Mouse (Mus musculus) urinary bladder, postnatal 14 days (tissue): Measurements from ENCODE around the gene Trmt1l.
A peak's percentile ranks its signal among the peaks of the same experiment; 100 is the strongest.
"Not testable (repeated sequence)": the region's sequence is repeated elsewhere in the genome, so short reads cannot be mapped to it uniquely, and the experiment has no call there.

ENCODE experiments used
- DNase-seq: peaks from one replicate; pipeline ENCODE4 v3.0.0; 2021; ENCODE audit warnings: low spot score

Gene Trmt1l

GRCm38 (mm10) chr1:151428263-151429221 is at the start of gene Trmt1l, which contains the start of gene Swt1:
TSS of gene Trmt1l (plus strand) at chr1:151428542.
TSS of gene Swt1 (minus strand) at chr1:151428455.
- peak; percentile 97 for DNase-seq

DNA sequence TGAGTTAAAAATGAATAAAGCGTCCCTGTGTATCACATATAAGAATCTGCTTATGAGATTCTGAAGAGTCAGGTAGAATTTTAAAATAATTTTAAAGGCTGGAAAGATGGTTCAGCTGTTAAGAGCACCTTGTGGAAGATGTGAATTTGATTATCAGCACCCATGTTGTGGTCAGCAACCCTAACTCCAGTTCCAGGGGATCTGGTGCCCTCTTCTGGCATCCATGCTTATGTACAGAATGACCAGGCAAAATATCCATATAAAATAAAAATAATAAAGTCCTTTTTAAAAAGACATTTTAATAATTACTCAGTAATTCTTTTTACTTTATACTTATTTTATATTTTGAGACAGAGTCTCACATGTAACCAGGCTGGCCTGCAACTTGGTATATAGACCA is 38.3 kb upstream of the Trmt1l start:
- peak; percentile 7 for DNase-seq

- no peak for DNase-seq
Observed at GRCm38 (mm10) chr1:151409827-151410226, 18.5 kb upstream of the Trmt1l start.

DNA sequence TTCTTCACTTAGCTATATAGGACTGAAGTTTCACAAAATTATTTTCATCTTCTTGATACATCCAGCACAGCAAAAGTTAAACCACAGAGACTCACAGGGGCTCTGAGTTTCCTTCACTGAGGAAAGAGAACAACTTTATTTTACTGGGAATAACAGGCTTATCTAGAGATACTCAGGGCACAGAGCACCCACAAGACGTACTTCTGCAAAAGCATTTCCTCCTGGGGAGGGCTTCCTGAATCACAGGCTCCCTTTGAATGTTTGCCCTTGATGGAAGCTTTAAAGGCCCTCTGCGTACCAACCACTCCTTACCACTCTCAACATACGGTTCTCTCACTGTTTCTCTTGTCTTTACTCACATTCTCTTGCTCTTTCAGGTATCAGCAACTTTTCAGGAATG is 6.2 kb upstream of the Trmt1l start:
- DNase-seq = no peak

DNA sequence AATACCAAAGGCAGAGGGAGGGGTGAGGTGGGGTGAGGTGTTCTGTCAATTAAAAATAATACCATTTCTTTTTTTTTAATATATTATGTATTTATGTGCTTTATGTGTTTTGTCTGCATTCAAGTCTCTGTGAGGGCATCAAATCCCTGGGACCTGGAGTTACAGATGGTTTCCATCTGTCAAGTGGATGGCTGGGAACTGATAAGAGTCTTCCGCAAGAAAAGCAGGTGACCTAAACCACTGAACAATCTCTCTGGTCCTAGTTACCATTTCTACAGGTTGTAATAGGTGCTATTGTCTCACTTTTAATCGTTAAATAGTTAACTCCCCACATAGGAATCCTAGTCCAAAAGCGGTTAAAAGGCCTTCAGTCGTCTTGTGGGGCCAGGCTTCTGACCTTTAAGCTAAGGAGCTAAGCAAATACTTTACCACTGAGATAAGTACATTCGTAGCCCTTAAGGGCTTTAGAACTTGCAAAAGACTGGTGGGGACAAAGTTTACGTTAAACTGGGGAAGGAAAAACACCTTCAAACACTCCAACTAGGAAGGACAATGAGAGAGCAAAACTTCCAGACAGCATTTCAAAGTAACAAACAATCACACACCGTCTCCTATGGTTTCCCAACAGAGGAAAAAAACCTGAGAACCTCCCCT is 1.3 kb upstream of the Trmt1l start:
- no peak for DNase-seq

DNA sequence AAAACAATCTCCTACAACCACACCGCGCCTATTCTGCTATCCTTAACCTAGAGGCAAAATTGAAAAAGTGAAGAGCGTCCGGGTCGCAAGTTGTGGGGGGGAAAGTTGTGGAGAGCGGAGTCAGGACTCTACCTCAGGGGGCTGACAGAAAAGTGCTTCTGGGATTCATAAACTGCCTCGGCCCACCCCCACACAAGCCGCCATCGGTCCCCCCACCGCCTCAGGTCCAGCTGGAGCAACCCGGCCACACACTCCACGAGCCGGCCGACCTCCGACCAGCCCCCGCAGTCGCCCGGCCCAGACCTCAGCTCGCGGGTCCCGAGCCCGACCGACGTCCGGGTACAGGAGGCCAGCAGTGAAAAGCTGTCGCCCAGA is 467 bp upstream of the Trmt1l start:
- DNase-seq = no peak

DNA sequence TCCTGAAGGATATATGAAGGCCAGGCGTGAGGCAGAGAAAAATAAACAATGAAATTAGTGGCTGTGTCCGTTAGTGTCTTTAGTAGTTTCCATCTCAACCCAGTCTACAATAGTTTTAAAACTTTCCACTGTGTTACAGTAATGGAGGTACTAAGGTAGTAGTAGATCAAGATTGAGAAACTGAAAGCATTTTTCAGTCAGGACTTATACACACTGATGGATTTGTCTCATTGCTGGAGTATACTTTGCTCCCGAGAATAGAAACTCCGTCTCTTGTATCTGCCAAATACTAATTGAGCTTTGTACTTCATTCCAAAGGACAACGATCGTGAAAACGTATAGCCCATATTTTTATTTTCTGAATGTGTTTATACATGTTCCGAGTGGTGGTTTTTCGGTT is 974 bp downstream of the Trmt1l start:
- DNase-seq = no peak

GRCm38 (mm10) chr1:151435431-151435830 is 7.1 kb downstream of the Trmt1l start:
- no peak for DNase-seq

- no peak for DNase-seq
Observed at GRCm38 (mm10) chr1:151449866-151450265, 21.5 kb downstream of the Trmt1l start.

DNA sequence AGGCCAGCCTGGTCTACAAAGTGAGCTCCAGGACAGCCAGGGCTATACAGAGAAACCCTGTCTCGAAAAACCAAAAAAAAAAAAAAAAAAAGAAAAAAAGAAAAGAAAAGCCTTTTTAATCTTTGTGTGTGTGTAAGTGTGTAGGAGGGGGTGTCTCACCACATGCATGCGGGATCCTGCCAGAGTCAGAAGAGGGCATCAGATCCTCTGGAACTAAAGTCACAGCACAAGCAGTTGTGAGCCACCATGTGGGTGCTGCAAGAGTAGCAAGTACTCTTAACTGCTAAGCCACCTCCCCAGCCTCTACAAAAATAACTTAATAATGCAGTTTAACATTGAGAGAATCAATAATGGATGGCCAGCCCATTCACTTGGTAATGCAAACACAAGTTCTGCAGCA is 22.5 kb downstream of the Trmt1l start:
- DNase-seq = no peak

GRCm38 (mm10) chr1:151451946-151452345 is 23.6 kb downstream of the Trmt1l start:
- no peak for DNase-seq

DNA sequence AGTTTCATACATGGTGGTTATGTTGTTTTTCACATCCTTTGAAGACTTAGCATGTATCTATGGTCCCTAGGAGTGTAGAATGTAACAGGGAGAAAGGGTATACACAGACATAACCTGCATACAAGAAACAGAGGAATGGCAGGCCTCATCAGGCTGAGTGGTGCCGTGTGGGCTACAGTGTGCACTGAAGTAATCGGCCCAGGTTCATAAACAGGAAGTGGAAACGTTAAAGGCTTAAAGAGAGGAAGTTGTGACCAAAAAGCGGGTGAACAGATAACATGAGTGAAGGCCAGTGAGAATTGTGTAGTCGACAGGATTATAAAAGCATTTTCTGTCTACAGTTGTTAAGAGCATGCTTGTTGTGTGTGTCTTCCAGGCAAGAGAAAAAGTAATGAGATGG is 28.7 kb downstream of the Trmt1l start:
- no peak for DNase-seq

DNA sequence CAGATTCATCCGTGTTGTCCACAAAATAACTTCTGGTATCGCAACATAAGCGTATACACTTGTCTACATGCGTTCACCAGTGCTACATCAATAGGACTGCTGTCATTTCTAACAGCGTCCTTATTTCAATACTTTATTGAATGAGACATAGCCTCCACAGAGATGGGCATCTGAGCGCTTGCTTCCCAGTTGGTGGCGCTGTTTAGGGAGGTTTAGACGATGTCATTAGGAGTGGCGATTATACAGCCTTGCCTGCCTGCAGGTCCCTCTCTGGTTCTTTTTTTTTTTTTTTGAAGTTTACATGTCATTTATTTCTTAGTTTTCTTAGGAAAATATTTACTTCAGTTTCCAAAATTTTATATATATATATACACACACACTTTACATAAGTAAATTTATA is 32.9 kb downstream of the Trmt1l start:
- DNase-seq = no peak

DNA sequence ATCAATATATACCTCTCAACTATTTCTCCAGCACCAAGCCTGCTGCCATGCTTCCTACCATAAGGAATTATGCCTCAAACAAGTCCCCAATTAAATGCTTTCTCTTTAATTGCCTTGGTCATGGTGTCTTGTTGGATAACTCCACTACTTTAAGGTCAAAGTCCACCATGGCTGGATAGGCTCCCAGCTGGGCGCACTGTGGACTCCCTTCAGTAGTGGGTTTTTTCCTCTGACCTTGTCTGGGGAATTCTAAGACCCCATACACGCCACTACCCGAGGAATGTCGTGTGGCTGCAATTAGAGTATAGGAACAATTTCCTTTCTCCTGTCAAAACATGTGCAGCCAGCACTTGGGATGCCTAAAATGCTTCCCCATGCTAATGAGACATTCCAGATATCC is 36.6 kb downstream of the Trmt1l start:
- no peak for DNase-seq

DNA sequence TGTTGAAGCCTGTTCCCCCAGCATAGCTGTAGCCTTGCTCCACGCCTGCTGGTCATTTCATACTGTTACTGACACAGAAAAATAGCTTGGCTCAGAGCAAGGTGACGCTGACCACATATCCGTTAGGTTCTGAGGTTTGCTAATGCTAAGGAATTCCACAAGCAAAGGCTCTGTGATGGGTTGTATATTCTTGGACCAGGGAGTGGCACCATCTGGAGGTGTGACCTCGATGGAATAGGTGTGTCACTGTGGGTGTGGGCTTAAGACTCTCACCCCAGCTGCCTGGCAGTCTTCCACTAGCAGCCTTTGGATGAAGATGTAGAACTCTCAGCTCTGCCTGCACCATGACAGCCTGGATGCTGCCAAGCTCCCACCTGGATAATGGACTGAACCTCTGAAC is 38.2 kb downstream of the Trmt1l start:
- DNase-seq = no peak

DNA sequence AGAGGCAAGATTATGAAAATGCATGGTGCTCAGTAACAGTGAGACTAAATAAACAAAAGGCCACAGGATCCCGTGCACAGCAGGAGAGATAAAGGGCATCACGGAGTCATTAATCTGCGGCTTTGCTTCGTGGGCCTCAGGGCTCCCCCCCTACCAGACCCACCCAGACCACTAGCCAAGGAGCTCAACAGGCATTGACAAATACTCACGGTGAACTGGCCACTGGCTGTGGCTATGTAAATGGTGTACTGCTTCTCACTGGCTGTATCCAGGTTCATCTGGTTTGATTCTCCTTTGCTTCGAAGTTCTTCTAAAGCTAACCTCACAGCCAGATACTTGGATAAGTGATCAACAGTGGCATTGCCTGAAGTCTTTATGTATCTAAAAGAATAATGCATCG is 43.1 kb downstream of the Trmt1l start:
- no peak for DNase-seq

DNA sequence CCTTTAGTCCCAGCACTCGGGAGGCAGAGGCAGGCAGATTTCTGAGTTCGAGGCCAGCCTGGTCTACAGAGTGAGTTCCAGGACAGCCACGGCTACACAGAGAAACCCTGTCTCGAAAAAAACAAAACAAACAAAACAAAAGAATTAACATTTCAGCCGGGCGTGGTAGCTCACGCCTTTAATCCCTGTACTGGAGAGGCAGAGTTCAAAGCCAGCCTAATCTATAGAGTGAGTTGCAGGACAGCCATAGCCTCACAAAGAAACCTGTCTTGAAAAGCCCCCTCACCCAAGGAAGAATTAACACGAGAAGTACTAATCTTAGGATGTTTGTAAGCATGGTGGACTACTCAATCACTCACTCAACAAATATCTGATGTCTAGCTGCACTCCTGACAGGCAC is 44.0 kb downstream of the Trmt1l start:
- not testable (repeated sequence) for DNase-seq

DNA sequence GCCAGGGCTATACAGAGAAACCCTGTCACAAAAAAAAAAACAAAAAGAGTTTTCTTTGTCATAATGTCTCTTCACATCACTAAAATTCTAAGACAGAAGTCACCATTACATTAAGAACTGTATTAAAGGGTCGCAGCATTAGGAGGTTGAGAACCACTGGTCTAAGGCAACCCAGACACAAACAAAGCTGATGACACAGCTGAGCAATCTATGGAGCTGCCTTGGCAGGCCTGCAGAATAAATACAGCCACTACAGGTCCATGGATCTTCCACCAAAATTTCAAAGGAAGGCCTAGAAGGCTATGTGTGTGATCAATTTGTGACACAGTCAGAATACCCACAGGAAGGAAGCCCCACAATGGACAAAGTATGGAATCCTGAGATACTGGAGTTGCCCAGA is 54.2 kb downstream of the Trmt1l start:
- no peak for DNase-seq

DNA sequence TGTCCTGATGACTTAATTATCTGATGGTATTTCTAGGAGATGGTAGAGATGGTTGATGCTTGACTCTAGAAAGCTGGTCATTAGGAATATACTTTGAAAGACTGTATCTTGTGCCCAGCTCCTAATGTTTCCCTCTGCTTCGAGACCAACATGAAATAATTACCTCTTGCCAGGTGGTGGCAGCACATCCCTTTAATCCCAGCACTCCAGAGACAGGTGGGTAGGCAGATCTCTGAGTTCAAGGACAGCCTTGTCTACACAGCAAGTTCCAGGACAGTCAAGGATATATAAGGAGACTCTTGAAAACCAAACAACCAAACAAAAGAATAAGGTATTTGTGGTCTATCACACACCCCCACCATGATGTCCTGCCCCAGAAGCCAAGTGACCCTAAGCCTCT is 55.2 kb downstream of the Trmt1l start:
- no peak for DNase-seq

- DNase-seq = no peak
Observed at GRCm38 (mm10) chr1:151484754-151485153, 56.4 kb downstream of the Trmt1l start.

DNA sequence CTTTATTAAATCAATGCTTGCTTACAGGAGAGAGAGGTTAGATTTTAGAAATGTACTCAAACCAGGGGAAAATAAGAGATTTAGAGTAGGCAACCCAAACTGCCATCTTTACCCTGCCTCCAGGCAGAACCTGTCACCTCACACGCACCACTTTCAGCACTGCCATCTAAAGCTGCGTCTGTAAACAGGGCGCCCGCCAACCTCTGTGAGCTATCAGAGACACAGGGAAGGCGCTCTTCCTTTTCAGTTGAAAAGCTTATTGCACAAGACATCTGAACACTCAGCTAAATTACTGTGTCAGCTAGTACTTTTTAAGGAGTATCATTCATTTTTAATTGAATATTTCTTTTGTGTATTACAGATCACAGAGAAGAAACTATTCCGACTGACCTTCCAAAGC is 61.5 kb downstream of the Trmt1l start:
- DNase-seq = peak; percentile 10

DNA sequence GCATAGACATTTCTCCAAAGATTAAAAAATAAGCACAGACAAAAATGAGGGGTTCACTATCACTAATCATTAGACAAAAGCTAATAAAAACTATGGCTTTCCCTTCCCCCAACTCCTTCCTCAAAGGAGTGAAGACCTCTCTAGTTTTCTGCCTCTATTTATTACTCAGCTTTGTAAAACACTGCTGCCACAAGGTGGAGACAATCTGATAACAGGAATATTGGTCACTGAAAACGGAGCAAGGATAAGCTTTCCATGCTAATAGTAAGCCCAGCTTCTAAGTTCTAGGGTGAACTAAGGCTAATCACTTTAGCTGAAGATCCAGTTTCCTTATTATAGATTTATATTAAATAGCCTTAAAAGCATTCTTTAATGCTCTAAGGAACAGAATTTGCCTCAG is 64.1 kb downstream of the Trmt1l start:
- DNase-seq = no peak

GRCm38 (mm10) chr1:151493826-151494225 is 65.5 kb downstream of the Trmt1l start:
- no peak for DNase-seq
